Mouse (Mus musculus): ENCODE results near the gene Plk5. TPM values are rescaled to one million over a fixed set of nuclear protein-coding genes. Genes with fewer than 3 reads are reported as not detected.

Plk5 gene
- not detected in 2 replicates for total RNA-seq (2015)
- not detected in 2 replicates for total RNA-seq (2017)

- ATAC-seq (ENCODE audit: poor library complexity, severe bottlenecking) = no peak
Observed at GRCm38 (mm10) chr10:80356001-80356682, at the start of gene Plk5. TSS of gene Plk5 (plus strand) at chr10:80356459.

DNA sequence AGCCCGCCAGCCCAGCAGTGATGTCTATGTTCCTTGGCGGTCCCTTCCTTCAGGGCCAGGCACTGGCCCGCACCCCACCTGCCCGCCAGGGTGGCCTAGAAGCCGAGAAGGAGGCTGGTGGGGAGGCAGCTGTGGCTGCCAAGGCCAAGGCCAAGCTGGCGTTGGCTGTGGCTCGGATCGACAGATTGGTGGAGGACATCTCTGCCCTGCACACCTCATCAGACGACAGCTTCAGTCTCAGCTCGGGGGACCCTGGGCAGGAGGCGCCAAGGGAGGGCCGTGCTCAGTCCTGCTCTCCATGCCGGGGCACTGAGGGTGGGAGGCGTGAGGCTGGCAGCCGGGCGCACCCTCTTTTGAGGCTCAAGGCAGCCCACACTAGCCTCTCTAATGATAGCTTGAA lies 44.7 kb upstream of the Plk5 start:
- no peak for ATAC-seq (ENCODE audit: poor library complexity, severe bottlenecking)

DNA sequence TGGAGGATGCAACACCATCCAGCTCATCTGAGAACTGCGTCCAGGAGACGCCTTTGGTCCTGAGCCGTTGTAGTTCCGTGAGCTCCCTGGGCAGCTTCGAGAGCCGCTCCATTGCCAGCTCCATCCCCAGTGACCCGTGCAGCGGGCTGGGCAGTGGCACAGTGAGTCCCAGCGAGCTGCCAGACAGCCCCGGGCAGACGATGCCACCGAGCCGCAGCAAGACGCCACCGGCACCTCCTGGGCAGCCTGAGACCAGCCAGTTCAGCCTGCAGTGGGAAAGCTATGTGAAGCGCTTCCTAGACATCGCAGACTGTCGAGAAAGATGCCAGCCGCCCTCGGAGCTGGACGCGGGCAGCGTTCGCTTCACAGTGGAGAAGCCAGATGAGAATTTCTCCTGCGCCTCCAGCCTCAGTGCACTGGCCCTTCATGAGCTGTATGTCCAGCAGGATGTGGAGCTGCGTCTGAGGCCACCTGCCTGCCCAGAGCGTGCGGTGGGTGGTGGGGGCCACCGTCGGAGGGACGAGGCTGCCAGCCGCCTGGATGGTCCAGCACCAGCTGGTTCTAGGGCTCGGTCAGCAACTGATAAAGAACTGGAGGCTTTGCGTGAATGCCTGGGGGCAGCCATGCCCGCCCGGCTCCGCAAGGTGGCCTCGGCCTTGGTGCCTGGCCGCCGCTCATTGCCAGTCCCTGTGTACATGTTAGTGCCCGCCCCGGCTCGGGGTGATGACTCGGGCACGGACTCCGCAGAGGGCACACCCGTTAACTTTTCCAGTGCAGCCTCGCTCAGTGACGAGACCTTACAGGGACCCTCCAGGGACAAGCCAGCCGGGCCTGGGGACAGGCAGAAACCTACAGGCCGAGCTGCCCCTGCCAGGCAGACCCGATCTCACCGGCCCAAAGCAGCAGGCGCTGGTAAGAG lies 43.4 kb upstream of the Plk5 start:
- ATAC-seq (ENCODE audit: poor library complexity, severe bottlenecking) = no peak

- peak; percentile 59 for ATAC-seq (ENCODE audit: poor library complexity, severe bottlenecking)
Observed at GRCm38 (mm10) chr10:80313627-80314201, 42.5 kb upstream of the Plk5 start.

- no peak for ATAC-seq (ENCODE audit: poor library complexity, severe bottlenecking)
Observed at GRCm38 (mm10) chr10:80314494-80315001, 41.7 kb upstream of the Plk5 start.

- no peak for ATAC-seq (ENCODE audit: poor library complexity, severe bottlenecking)
Observed at GRCm38 (mm10) chr10:80315315-80315714, 40.9 kb upstream of the Plk5 start.

GRCm38 (mm10) chr10:80316359-80316781 lies 39.9 kb upstream of the Plk5 start:
- ATAC-seq (ENCODE audit: poor library complexity, severe bottlenecking) = no peak

- peak; percentile 23; the same call in 1 of the 2 replicates for ATAC-seq (ENCODE audit: poor library complexity, severe bottlenecking)
Observed at GRCm38 (mm10) chr10:80317011-80317410, 39.2 kb upstream of the Plk5 start.

- peak; percentile 82 for ATAC-seq (ENCODE audit: poor library complexity, severe bottlenecking)
Observed at GRCm38 (mm10) chr10:80320340-80320760, 35.9 kb upstream of the Plk5 start, which contains the start of gene 2310011J03Rik. TSS of gene 2310011J03Rik (minus strand) at chr10:80320537.

DNA sequence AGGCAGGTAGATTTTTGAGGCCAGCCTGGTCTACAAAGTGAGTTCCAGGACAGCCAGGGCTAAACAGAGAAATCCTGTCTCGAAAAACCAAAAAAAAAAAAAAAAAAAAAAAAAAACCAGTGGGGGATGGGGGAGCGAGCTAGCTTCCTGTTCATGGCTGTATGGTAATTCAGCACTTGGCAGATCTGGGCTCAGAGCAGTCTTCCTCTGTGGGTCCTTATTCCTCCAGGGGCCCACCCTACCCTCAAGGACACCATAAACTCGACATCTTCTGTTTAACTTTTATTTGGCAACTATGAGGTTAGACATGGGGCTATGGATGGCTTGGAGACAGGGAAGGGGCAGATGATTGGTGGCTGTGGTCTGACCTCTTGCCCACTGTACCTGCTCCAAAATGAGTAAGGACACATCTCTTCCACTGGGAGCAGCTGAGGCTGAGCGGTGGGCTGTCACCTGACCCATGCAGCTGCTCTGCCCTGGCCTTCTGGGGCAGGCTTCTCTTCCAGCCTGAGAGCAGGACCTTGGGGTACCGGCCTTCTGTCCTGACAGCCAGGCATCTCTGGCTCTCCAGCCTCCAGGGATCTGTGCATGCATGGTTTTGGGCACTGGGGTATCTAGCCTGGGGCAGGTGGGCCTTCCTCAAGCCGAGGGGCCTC lies 35.1 kb upstream of the Plk5 start:
- ATAC-seq (ENCODE audit: poor library complexity, severe bottlenecking) = no peak

DNA sequence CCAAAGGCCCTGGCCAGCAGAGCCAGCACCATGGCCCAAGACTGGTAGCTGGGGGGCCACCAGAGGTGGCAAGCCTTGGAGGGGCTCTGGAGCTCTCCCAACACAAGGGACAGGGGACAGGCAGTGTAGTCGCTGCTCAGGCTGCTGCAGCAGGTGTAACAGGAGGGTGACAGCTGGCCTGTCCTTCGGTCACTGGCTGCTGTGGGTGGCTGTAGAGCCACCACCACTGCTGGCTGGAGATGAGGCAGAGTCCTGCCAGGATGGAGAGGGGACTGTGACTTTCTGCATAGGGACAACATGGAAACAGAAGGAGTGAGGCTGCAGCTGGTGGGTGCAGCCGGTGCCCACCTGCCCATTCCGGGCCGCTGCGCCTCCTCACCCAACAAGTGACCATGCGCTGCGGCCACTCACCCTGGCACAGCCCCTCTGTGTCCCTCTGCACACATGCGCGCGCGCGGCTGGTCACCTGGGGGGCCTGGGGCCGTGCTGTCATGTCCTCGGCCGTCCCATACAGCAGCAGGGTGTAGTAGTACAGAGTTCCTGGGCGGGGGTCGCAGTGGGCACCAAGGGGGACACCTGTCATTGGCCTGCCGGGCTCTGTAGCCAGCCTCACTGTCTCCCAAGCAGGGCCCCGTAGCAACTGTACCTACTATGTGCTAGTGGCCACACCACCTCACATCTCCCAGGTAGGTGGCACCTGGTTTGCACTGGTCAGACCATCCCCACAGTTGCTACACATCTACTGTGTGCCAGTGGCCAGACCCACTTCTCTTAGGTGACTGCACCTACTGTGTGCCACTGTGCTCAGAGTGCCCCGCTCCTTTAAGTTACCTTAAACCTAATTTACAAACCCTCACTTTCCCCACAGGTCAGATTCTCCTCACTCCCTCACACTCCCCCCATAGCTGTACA lies 34.3 kb upstream of the Plk5 start:
- ATAC-seq (ENCODE audit: poor library complexity, severe bottlenecking) = no peak

- ATAC-seq (ENCODE audit: poor library complexity, severe bottlenecking) = no peak
Observed at GRCm38 (mm10) chr10:80322811-80323211, 33.4 kb upstream of the Plk5 start.

- peak; percentile 44 for ATAC-seq (ENCODE audit: poor library complexity, severe bottlenecking)
Observed at GRCm38 (mm10) chr10:80323261-80324119, 32.8 kb upstream of the Plk5 start.

DNA sequence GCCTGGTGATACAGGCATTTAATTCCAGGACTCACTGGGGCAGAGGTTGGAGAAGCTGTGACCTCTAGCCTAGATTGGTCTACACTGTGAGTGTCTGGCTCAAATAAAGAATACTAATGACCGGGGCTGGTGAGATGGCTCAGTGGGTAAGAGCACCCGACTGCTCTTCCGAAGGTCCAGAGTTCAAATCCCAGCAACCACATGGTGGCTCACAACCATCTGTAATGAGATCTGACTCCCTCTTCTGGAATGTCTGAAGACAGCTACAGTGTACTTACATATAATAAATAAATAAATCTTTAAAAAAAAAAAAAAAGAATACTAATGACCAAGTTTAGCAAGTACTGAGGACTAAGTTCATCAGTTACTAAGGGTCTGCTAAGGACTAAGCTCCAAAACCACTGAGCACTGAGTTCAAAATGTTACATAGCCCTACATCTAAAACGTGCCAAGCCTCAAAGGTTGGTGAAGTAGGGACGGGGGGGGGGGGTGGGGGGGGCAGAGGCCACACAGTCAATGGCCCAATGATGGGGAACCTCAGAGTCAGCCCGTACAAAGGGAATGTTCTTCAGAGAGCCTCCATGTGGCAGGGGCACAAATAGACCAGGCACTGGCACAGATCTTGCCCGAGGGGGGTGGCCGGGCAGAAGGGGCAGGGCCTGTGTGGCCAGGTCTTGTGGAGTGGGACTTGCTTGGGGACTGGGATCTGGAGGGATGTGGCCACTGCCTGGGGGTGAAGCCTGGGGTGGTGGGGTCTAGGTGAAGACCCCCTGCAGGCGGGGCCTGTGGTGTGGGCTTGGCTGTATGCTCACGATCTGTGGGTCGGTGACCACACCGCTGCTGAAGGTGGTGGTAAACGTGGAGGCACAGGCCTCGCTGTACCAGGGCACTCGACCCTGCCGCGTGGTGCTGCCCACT lies 31.9 kb upstream of the Plk5 start:
- no peak for ATAC-seq (ENCODE audit: poor library complexity, severe bottlenecking)

DNA sequence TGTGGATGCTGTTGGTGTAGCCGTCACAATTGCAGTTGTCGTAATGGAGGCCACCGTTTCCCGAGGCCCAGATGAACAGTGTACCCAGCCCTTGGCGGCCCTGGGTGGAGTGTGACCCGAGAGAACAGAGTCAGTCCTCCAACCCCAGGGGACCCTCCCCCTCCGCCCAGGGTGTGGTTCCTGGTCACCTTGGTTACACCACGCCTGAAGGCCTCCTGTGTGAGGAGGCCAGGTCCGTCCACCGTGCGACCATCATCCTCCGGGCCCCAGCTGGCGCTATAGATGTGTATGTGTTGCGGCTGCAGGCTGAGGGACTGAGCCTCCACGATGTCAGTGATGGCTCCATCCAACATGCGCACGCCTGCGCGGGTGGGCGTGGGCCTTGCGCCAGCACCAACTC lies 31.2 kb upstream of the Plk5 start:
- no peak for ATAC-seq (ENCODE audit: poor library complexity, severe bottlenecking)

- ATAC-seq (ENCODE audit: poor library complexity, severe bottlenecking) = peak; percentile 93
Observed at GRCm38 (mm10) chr10:80329273-80330081, 26.8 kb upstream of the Plk5 start, which contains the start of the genes Pcsk4 and Reep6. TSS of gene Pcsk4 (minus strand) at chr10:80329498. TSS of gene Reep6 (plus strand) at chr10:80329953.

DNA sequence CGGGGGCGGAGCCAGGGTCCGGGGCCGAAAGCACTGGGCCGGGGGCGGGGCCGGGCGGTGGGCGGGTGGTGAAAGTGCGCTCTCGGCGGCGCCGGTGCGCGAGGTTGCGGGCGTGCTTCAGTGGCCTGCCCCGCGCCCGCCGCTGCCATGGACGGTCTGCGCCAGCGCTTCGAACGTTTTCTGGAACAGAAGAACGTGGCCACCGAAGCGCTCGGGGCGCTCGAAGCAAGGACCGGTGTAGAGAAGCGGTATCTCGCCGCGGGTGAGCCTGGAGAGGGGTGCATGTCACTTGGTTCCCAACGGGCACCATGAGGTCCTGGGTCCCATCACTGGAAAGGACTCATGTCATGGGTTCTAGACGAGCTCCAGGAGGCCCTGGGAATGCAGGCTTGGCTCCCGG lies 26.2 kb upstream of the Plk5 start:
- ATAC-seq (ENCODE audit: poor library complexity, severe bottlenecking) = no peak

All from megakaryocyte, adult 5-6 weeks (primary cell).